Mouse (Mus musculus): Measurements from ENCODE around the gene Txndc5. TPM values are rescaled to one million over a fixed set of nuclear protein-coding genes. Genes with fewer than 3 reads are reported as not detected.

Gene Txndc5
- polyA plus RNA-seq, 1 experiment from 2014 or later, result 118 TPM

DNA sequence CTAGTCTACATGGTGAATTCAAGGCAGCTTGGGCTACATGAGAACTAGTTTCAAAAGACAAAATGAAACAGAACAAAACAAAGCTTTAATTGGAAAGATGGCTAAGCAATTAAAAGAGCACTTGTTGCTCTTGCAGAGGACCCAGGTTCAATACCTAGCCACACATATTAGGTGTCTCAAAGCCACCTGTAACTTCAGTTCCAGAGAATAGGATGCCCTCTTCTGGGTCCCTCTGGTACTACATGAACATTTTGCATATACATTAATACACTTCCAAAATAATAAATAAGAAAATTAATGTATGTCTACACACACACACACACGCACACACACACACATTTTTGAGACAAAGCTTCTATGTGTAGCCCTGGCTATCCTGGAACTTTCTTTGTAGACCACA is 65.2 kb downstream of the Txndc5 start:
- ATAC-seq (ENCODE audit: low FRiP score) (no peak), DNase-seq (ENCODE audit: low spot score) (no peak)
- no peaks in the 10 kb centered on the region for H3K4me1 ChIP-seq (replicated peaks; ENCODE audit: control insufficient read depth, insufficient read depth, low read length)
- no peak overlapping the region for H3K4me2 ChIP-seq (replicated peaks; ENCODE audit: low read depth, low read length)
- WGBS, result 76% methylated on average over 1 of the region's 1 CpGs
- no peaks in the 10 kb centered on the region for H3K36me3 ChIP-seq (ENCODE audit: control insufficient read depth, insufficient read depth, low read length)
- no peak overlapping the region for H3K27ac ChIP-seq (ENCODE audit: low read depth, low read length)
- H3K9ac ChIP-seq (ENCODE audit: low read depth, low read length), result no peak overlapping the region
- H3K4me3 ChIP-seq (ENCODE audit: low read depth, low read length), result no peak overlapping the region
- H3K9me3 ChIP-seq (ENCODE audit: control insufficient read depth, low read length), result no peaks in the 10 kb centered on the region
- H3K27me3 ChIP-seq (ENCODE audit: control insufficient read depth, insufficient read depth, low read length), result no peaks in the 10 kb centered on the region

DNA sequence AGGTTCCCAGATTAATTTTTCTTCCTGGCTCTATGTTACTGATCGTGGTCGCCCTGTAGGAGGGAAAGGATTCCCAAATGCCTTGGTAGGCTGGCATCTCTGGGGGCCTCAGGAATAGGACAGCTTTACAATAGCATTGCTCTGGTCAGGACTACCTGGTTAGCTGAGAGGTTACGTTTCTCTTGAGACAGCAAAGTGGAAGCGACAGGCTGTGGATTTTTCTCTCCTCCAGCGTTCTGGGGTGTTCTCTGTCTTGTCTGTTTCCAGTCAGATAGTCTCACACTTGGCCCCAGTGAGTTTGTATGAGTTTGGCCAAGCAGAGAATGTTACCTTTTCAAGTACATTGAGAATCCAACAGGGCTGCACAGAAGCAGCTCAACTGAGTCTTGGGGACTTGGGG is 77.2 kb downstream of the Txndc5 start:
- Histone ChIP-seq H3K36me3 (ENCODE audit: control insufficient read depth, insufficient read depth, low read length) (no peaks in the 10 kb centered on the region), H3K4me3 (ENCODE audit: low read depth, low read length) (no peak overlapping the region), H3K27me3 (ENCODE audit: control insufficient read depth, insufficient read depth, low read length) (no peaks in the 10 kb centered on the region), H3K9me3 (ENCODE audit: control insufficient read depth, low read length) (no peaks in the 10 kb centered on the region), H3K4me1 (replicated peaks; ENCODE audit: control insufficient read depth, insufficient read depth, low read length) (no peaks in the 10 kb centered on the region), H3K9ac (ENCODE audit: low read depth, low read length) (no peak overlapping the region), H3K4me2 (replicated peaks; ENCODE audit: low read depth, low read length) (no peak overlapping the region), H3K27ac (ENCODE audit: low read depth, low read length) (no peak overlapping the region)
- ATAC-seq (ENCODE audit: low FRiP score) (no peak), DNase-seq (ENCODE audit: low spot score) (no peak)
- 74% methylated on average over 5 of the region's 5 CpGs for WGBS

Other genes with a start within 250 kb of the Txndc5 start
- gene Bmp6, start 183.7 kb downstream of the Txndc5 start, polyA plus RNA-seq (2014; fragmentation: Nextera tagmentation; extraction: Ambion mirVana), result 2.6 and 3.2 TPM in 2 replicates
- 24.1 and 28.1 TPM in 2 replicates for gene Bloc1s5, start 106.3 kb upstream of the Txndc5 start, polyA plus RNA-seq (2014; fragmentation: Nextera tagmentation; extraction: Ambion mirVana)
- 69.3 and 69.9 TPM in 2 replicates for gene Eef1e1, start 130.2 kb upstream of the Txndc5 start, polyA plus RNA-seq (2014; fragmentation: Nextera tagmentation; extraction: Ambion mirVana)

Measured in hindbrain, embryonic 11.5 days (tissue).